Mouse (Mus musculus): ENCODE results near the gene Nckap1l. TPM values are rescaled to one million over a fixed set of nuclear protein-coding genes. Genes with fewer than 3 reads are reported as not detected.

Gene Nckap1l
- total and polyA plus RNA-seq, 3 experiments = 3.6 to 4.2 (median 4.0) TPM

DNA sequence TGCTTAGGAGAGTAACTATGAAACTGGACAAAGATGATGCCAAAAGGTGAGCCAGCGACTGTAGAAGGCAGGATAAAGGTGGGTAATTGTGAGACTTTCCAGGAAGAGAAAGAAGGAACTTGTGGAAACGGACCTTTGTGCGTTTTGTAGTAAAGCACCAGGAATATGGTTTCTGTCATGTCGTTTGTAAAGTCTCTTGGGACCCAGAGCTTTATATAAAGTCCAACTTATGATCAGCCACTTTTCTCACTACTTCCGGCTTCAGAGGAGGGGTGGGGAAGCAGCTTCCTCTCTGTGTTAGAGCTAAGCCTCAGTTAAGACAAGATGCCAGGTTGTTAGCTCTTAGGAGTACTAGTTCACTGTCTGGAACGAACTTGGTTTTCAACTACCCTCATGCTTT, 855 bp downstream of the Nckap1l start:
- Histone ChIP-seq H3K9ac (ENCODE audit: low read depth, low read length) (no peak overlapping the region), H3K79me2 (replicated peaks; ENCODE audit: control insufficient read depth, insufficient read depth, low read length) (no peaks in the 10 kb centered on the region), H3K27ac (no peak overlapping the region), H3K4me1 (ENCODE audit: control insufficient read depth, insufficient read depth, low read length) (no peaks in the 10 kb centered on the region), H3K36me3 (ENCODE audit: control insufficient read depth, insufficient read depth, low read length) (no peaks in the 10 kb centered on the region), H3K27me3 (ENCODE audit: control insufficient read depth, insufficient read depth, low read length) (no peaks in the 10 kb centered on the region), H3K4me3 (no peak overlapping the region)
- DNase-seq = no peak
- no peak for TF ChIP-seq POLR2A (IDR thresholded peaks at IDR 0.05; ENCODE audit: insufficient read depth, low read depth, low read length)
- no peak for TF ChIP-seq EP300 (IDR thresholded peaks at IDR 0.05; ENCODE audit: insufficient read depth, low read depth, low read length)
- TF ChIP-seq CTCF (IDR thresholded peaks at IDR 0.05) = no peak
- WGBS = 58% methylated on average over 6 of the region's 6 CpGs
- intact Hi-C loops (cut with DNase I) = no loop called here

DNA sequence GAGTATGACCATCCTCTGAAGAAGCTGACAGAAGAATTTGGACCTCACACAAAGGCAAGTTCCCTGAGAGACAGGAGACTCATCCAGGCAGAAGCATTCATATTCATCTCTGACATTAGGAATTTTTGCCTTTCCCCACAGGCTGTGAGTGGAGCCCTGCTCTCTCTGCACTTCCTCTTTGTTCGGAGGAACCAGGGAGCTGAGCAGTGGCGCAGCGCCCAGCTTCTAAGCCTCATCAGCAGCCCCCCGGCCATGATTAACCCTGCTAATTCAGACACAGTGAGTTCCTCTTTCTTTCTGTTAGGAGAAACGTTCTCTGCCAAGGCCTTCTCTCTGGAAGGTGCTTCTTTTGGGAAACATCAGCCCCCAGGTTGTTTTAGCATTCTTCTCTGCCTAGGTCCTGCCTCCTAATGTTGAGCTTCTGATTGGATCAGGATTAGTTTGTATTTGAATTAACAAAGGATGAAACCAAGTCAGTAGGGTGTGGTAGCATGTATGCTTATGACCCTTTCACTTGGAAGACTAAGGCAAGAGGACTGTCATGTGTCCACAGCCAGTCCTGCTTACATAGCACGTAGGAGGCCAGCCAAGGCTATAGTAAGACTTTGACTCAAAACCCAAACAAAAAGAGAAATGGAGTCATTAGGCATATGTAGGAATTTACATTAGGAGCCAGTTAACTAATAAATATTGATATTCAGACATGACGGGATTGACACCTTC, 9.1 kb downstream of the Nckap1l start:
- H3K9ac ChIP-seq (ENCODE audit: low read depth, low read length) = no peak overlapping the region
- DNase-seq = peak in 1 of 2 experiments; percentile 51
- intact Hi-C loops (cut with DNase I) = no loop called here
- H3K36me3 ChIP-seq (ENCODE audit: control insufficient read depth, insufficient read depth, low read length) = no peaks in the 10 kb centered on the region
- no peak overlapping the region for H3K27ac ChIP-seq
- H3K79me2 ChIP-seq (replicated peaks; ENCODE audit: control insufficient read depth, insufficient read depth, low read length) = no peaks in the 10 kb centered on the region
- no peak overlapping the region for H3K4me3 ChIP-seq
- WGBS = 66% methylated on average over 7 of the region's 7 CpGs
- no peak for TF ChIP-seq POLR2A (IDR thresholded peaks at IDR 0.05; ENCODE audit: insufficient read depth, low read depth, low read length)
- no peak for TF ChIP-seq EP300 (IDR thresholded peaks at IDR 0.05; ENCODE audit: insufficient read depth, low read depth, low read length)
- H3K27me3 ChIP-seq (ENCODE audit: control insufficient read depth, insufficient read depth, low read length) = no peaks in the 10 kb centered on the region
- no peaks in the 10 kb centered on the region for H3K4me1 ChIP-seq (ENCODE audit: control insufficient read depth, insufficient read depth, low read length)

DNA sequence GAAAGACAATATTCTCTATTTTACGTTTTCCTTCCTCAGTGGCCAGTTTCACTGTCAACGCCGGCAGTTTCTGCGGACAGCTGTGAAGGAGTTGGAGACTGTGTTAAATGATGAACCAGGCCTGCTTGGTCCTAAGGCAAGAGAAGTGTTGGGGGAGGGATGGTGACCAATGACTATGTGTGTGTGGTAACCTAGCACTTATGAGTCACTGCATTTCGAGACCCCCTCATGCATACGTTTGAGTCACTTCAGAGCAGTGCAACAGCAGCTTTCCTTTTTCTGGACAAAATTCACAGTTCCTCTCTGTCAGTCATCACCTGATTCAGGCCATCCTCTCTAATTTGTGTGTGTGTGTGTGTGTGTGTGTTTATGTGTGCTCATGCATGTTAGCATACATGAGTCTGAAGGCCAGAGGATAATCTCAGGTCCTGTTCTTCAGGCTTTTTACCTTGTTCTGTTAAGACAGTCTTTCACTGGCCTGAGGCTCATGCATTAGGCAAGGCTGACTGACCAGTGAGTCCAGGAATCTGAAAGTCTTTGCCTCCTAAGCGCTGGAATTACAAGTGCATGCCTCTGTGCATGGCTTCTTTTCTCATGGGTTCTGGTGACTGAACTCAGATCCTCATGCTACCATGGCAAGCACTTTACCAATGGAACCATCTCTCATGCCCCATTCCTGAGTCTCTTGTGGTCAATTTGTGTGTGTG, 18.0 kb downstream of the Nckap1l start:
- intact Hi-C loops (cut with DNase I) = no loop called here
- TF ChIP-seq POLR2A (IDR thresholded peaks at IDR 0.05; ENCODE audit: insufficient read depth, low read depth, low read length) (no peak), EP300 (IDR thresholded peaks at IDR 0.05; ENCODE audit: insufficient read depth, low read depth, low read length) (no peak), CTCF (IDR thresholded peaks at IDR 0.05) (no peak)
- Histone ChIP-seq H3K27ac (no peak overlapping the region), H3K27me3 (ENCODE audit: control insufficient read depth, insufficient read depth, low read length) (no peaks in the 10 kb centered on the region), H3K4me1 (ENCODE audit: control insufficient read depth, insufficient read depth, low read length) (no peaks in the 10 kb centered on the region), H3K4me3 (no peak overlapping the region), H3K9ac (ENCODE audit: low read depth, low read length) (no peak overlapping the region), H3K36me3 (ENCODE audit: control insufficient read depth, insufficient read depth, low read length) (no peaks in the 10 kb centered on the region), H3K79me2 (replicated peaks; ENCODE audit: control insufficient read depth, insufficient read depth, low read length) (no peaks in the 10 kb centered on the region)
- no peak for DNase-seq
- WGBS = 76% methylated on average over 7 of the region's 7 CpGs

DNA sequence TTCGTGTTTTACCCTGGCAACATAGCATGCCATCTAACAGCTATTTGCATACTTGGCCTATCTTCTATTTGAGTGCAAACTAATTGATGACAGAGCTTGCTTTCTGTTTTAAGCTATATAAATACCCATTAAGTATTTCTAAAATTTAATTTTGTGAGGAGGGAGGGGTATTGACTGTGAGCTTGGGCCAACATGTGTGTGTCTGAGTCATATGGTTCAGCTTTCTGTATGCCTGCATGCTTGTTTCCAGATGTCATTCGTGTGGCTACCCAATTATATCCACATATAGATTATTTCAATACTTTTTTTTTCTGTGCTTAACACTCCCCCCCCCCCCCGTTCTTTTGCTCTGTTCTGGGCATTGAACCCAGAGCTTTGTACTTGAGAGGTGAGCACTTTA, 18.7 kb downstream of the Nckap1l start:
- H3K9ac ChIP-seq (ENCODE audit: low read depth, low read length) = no peak overlapping the region
- no peak overlapping the region for H3K27ac ChIP-seq
- no peaks in the 10 kb centered on the region for H3K79me2 ChIP-seq (replicated peaks; ENCODE audit: control insufficient read depth, insufficient read depth, low read length)
- DNase-seq = no peak
- 74% methylated on average over 3 of the region's 3 CpGs for WGBS
- TF ChIP-seq EP300 (IDR thresholded peaks at IDR 0.05; ENCODE audit: insufficient read depth, low read depth, low read length) (no peak), POLR2A (IDR thresholded peaks at IDR 0.05; ENCODE audit: insufficient read depth, low read depth, low read length) (no peak), CTCF (IDR thresholded peaks at IDR 0.05) (no peak)
- H3K36me3 ChIP-seq (ENCODE audit: control insufficient read depth, insufficient read depth, low read length) = no peaks in the 10 kb centered on the region
- H3K4me3 ChIP-seq = no peak overlapping the region
- H3K27me3 ChIP-seq (ENCODE audit: control insufficient read depth, insufficient read depth, low read length) = no peaks in the 10 kb centered on the region
- intact Hi-C loops (cut with DNase I) = no loop called here
- H3K4me1 ChIP-seq (ENCODE audit: control insufficient read depth, insufficient read depth, low read length) = no peaks in the 10 kb centered on the region

DNA sequence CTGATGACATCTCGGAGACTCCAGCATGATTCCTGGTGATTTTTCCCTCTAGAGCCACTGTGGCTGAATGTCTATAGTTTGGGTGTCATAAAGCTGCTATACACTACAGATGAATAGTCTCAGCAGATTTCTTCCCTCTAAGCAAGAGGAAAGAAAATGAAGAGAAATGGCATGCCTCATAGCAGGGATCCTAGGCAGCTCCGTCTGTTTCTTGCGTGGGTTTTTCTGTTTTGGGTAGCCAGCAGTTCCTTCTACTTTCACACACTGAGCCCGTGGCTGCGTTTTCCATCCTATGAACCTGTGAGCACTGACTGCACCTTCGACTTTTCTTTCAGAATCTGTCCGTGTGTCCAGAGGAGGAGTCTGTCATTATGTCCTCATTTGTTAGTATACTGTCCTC, 19.6 kb downstream of the Nckap1l start:
- Histone ChIP-seq H3K36me3 (ENCODE audit: control insufficient read depth, insufficient read depth, low read length) (no peaks in the 10 kb centered on the region), H3K4me3 (no peak overlapping the region), H3K4me1 (ENCODE audit: control insufficient read depth, insufficient read depth, low read length) (no peaks in the 10 kb centered on the region), H3K79me2 (replicated peaks; ENCODE audit: control insufficient read depth, insufficient read depth, low read length) (no peaks in the 10 kb centered on the region), H3K27me3 (ENCODE audit: control insufficient read depth, insufficient read depth, low read length) (no peaks in the 10 kb centered on the region), H3K27ac (no peak overlapping the region), H3K9ac (ENCODE audit: low read depth, low read length) (no peak overlapping the region)
- WGBS = 87% methylated on average over 7 of the region's 7 CpGs
- intact Hi-C loops (cut with DNase I) = no loop called here
- no peak for TF ChIP-seq EP300 (IDR thresholded peaks at IDR 0.05; ENCODE audit: insufficient read depth, low read depth, low read length)
- TF ChIP-seq CTCF (IDR thresholded peaks at IDR 0.05) = no peak
- TF ChIP-seq POLR2A (IDR thresholded peaks at IDR 0.05; ENCODE audit: insufficient read depth, low read depth, low read length) = no peak
- DNase-seq = no peak

DNA sequence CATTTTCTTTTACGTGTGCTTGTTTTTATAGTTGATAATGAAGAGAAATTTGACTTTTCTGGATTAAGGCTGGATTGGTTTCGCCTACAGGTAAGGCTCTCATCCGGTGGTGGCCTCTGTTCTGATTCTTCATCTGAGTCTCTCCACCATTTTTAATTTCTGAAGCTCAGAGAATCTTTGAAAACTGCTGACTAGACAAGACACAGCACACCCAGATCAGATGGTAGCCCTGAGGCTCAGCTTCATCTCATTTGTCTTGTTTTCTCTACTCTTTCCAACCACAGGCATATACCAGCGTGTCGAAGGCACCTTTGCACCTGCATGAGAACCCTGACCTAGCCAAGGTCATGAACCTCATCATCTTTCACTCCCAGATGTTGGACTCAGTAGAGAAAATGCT, 20.2 kb downstream of the Nckap1l start:
- Histone ChIP-seq H3K4me1 (ENCODE audit: control insufficient read depth, insufficient read depth, low read length) (no peaks in the 10 kb centered on the region), H3K36me3 (ENCODE audit: control insufficient read depth, insufficient read depth, low read length) (no peaks in the 10 kb centered on the region), H3K9ac (ENCODE audit: low read depth, low read length) (no peak overlapping the region), H3K79me2 (replicated peaks; ENCODE audit: control insufficient read depth, insufficient read depth, low read length) (no peaks in the 10 kb centered on the region), H3K27ac (no peak overlapping the region), H3K4me3 (no peak overlapping the region), H3K27me3 (ENCODE audit: control insufficient read depth, insufficient read depth, low read length) (no peaks in the 10 kb centered on the region)
- no peak for DNase-seq
- WGBS = 95% methylated on average over 5 of the region's 5 CpGs
- intact Hi-C loops (cut with DNase I) = no loop called here
- TF ChIP-seq POLR2A (IDR thresholded peaks at IDR 0.05; ENCODE audit: insufficient read depth, low read depth, low read length) (no peak), EP300 (IDR thresholded peaks at IDR 0.05; ENCODE audit: insufficient read depth, low read depth, low read length) (no peak), CTCF (IDR thresholded peaks at IDR 0.05) (no peak)
